Mouse (Mus musculus): ENCODE measurements around the gene Pcnx.

DNA sequence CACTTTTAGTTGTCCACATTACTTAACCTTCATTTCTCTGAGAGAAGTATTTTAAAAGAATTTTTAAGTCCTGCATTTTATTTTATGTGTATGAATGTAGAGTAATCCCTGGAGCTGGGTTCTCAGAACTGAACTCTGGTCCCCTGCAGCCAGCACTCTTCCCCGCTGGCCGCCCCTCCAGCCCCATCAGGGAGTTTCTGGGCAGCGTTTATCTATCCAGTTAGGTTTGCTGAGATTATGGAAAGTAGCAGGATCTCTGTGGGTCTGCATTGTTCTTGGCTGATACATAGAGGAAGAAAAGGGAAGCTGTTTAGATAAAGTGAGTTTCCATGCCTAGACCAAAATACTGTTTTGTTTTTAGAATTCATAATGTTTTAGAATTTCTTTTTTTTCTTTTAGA lies 63.0 kb downstream of the Pcnx start:
- TF ChIP-seq POLR2A (IDR thresholded peaks at IDR 0.05; ENCODE audit: extremely low read depth, insufficient read depth, low read length) (no peak), CTCF (IDR thresholded peaks at IDR 0.05; ENCODE audit: extremely low read depth, insufficient read depth, low read length) (no peak)
